Mouse (Mus musculus): ENCODE measurements around the gene Ppp1r2.

- TF ChIP-seq CTCF (IDR thresholded peaks at IDR 0.05; ENCODE audit: low read depth) (no peak), EP300 (IDR thresholded peaks at IDR 0.05; ENCODE audit: low read depth) (no peak)
Measured at GRCm38 (mm10) chr16:31210453-31210852, 64.6 kb downstream of the Ppp1r2 start.
